Mouse (Mus musculus): ENCODE measurements at regions not wholly inside any gene's neighbourhood (a gene's known extent, or its start where the extent isn't known, plus 50 kb on each side); places are given as distances from the start of the nearest gene placed in this dataset.
"Not testable (repeated sequence)": the region's sequence is repeated elsewhere in the genome, so short reads cannot be mapped to it uniquely, and the experiment has no call there.

- DNase-seq; H3K79me2 ChIP-seq (replicated peaks; ENCODE audit: control insufficient read depth, insufficient read depth, low read length); H3K27me3 ChIP-seq (ENCODE audit: control insufficient read depth, insufficient read depth, low read length); H3K4me1 ChIP-seq (ENCODE audit: control insufficient read depth, insufficient read depth, low read length); intact Hi-C loops (cut with DNase I); H3K9ac ChIP-seq (ENCODE audit: low read depth, low read length); H3K27ac ChIP-seq; H3K36me3 ChIP-seq (ENCODE audit: control insufficient read depth, insufficient read depth, low read length); H3K4me3 ChIP-seq: not testable (repeated sequence)
- WGBS, result 51% methylated on average over 3 of the region's 3 CpGs
Observed at GRCm38 (mm10) chr8:71823655-71824622, 57.9 kb upstream of the Zfp709 start.

GRCm38 (mm10) chr8:71822749-71823148 lies 59.1 kb upstream of the Zfp709 start:
- H3K36me3 ChIP-seq (ENCODE audit: control insufficient read depth, insufficient read depth, low read length); intact Hi-C loops (cut with DNase I); DNase-seq; H3K27me3 ChIP-seq (ENCODE audit: control insufficient read depth, insufficient read depth, low read length); H3K4me3 ChIP-seq; H3K27ac ChIP-seq; H3K4me1 ChIP-seq (ENCODE audit: control insufficient read depth, insufficient read depth, low read length); H3K79me2 ChIP-seq (replicated peaks; ENCODE audit: control insufficient read depth, insufficient read depth, low read length); H3K9ac ChIP-seq (ENCODE audit: low read depth, low read length): not testable (repeated sequence)
- WGBS, result 50% methylated on average over 1 of the region's 1 CpGs

DNA sequence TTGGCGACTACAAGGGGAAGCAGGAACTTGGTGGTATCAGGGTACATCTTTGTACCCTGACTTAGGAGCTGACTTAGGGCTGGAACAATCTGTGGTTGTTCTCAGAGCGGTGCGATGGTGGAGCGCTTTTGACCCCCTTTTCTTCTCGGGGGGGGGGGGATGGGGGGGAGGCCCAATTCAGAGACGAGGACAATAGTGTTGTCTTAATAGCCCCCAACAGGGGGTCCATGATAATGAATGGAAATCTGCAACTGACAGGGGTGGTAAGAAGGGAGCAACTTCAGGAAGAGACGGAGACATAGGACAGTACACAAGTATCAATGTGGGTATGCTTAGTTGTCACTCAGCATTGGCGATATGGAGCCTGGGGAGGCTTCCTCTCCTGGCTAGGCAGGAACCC lies 61.9 kb upstream of the Zfp709 start:
- H3K36me3 ChIP-seq (ENCODE audit: control insufficient read depth, insufficient read depth, low read length); H3K27ac ChIP-seq; H3K79me2 ChIP-seq (replicated peaks; ENCODE audit: control insufficient read depth, insufficient read depth, low read length); H3K27me3 ChIP-seq (ENCODE audit: control insufficient read depth, insufficient read depth, low read length); H3K4me1 ChIP-seq (ENCODE audit: control insufficient read depth, insufficient read depth, low read length); DNase-seq; H3K4me3 ChIP-seq; H3K9ac ChIP-seq (ENCODE audit: low read depth, low read length): not testable (repeated sequence)
- WGBS, result 81% methylated on average over 8 of the region's 8 CpGs
- intact Hi-C loops (cut with DNase I), result loop anchor here (5.0 kb wide), 1 partner anchor 688 kb away; no protein-coding TSS in a partner anchor

- WGBS, result 85% methylated on average over 9 of the region's 9 CpGs
- not testable (repeated sequence) for H3K79me2 ChIP-seq (replicated peaks; ENCODE audit: control insufficient read depth, insufficient read depth, low read length); H3K4me3 ChIP-seq; H3K36me3 ChIP-seq (ENCODE audit: control insufficient read depth, insufficient read depth, low read length); DNase-seq; H3K27ac ChIP-seq; H3K4me1 ChIP-seq (ENCODE audit: control insufficient read depth, insufficient read depth, low read length); H3K9ac ChIP-seq (ENCODE audit: low read depth, low read length); H3K27me3 ChIP-seq (ENCODE audit: control insufficient read depth, insufficient read depth, low read length)
- intact Hi-C loops (cut with DNase I), result loop anchor here (5.0 kb wide), 1 partner anchor 687 kb away; no protein-coding TSS in a partner anchor
Observed at GRCm38 (mm10) chr8:71819381-71819780, 62.4 kb upstream of the Zfp709 start.

DNA sequence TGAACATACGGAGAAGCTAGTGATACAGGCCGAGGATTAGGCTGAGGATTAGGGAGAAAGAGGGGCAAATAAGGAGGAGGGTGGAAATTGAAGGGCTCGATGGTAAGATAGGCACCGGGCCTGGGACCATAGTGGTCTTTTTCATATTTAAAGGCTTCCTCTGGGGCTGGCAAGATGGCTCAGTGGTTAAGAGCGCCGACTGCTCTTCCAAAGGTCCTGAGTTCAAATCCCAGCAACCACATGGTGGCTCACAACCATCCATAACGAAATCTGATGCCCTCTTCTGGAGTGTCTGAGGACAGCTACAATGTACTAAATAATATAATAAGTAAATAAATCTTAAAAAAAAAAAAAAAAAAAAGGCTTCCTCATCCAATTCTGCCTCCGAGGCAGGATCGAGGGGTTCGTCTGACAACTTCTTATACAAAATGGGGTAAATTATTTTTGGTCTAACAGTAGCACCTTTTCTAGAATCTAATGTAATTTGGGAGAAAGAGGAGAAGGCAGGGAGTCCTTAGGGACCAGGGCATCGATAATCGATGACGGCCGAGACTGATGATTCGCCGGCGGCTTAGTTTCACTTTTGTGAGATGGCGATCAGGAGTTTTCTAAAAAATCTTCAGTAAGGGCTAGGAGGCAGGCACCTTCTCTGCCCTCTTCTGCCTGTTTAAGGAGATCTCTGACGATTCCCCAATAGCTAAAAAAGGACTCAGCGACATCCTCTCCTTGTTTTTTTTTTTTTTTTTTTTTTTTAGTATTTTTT lies 65.4 kb upstream of the Zfp709 start:
- 87% methylated on average over 20 of the region's 20 CpGs for WGBS
- not testable (repeated sequence) for H3K27ac ChIP-seq; H3K36me3 ChIP-seq (ENCODE audit: control insufficient read depth, insufficient read depth, low read length); H3K9ac ChIP-seq (ENCODE audit: low read depth, low read length); H3K27me3 ChIP-seq (ENCODE audit: control insufficient read depth, insufficient read depth, low read length); H3K4me3 ChIP-seq; DNase-seq; H3K79me2 ChIP-seq (replicated peaks; ENCODE audit: control insufficient read depth, insufficient read depth, low read length); H3K4me1 ChIP-seq (ENCODE audit: control insufficient read depth, insufficient read depth, low read length)
- intact Hi-C loops (cut with DNase I), result loop anchor here (5.0 kb wide), 1 partner anchor 684 kb away; no protein-coding TSS in a partner anchor

DNA sequence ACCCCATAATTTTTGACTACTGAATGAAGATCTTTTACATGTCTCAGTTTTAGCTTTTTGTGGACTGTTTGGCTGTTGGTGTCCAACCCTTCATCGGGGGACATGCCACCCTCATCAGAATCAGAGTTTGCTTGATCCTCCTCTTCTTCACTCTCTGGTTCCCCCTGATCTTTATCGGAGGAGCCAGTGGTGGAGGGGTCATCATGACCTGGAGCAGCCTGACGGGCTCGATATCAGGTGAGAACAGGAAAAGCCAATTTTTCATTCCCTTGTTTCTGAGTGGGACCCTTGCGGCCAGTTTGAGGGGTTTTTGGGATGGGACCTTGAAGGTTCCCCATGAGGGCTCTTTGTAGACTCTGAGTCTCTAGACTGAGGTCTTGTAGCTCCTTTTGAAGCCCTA lies 66.0 kb upstream of the Zfp709 start:
- not testable (repeated sequence) for DNase-seq; H3K36me3 ChIP-seq (ENCODE audit: control insufficient read depth, insufficient read depth, low read length); H3K9ac ChIP-seq (ENCODE audit: low read depth, low read length); H3K4me1 ChIP-seq (ENCODE audit: control insufficient read depth, insufficient read depth, low read length); H3K79me2 ChIP-seq (replicated peaks; ENCODE audit: control insufficient read depth, insufficient read depth, low read length); H3K27ac ChIP-seq; H3K27me3 ChIP-seq (ENCODE audit: control insufficient read depth, insufficient read depth, low read length); H3K4me3 ChIP-seq
- intact Hi-C loops (cut with DNase I), result loop anchor here (5.0 kb wide), 1 partner anchor 684 kb away; no protein-coding TSS in a partner anchor
- 90% methylated on average over 5 of the region's 5 CpGs for whole genome bisulfite sequencing

- not testable (repeated sequence) for H3K9ac ChIP-seq (ENCODE audit: low read depth, low read length)
- WGBS, result 82% methylated on average over 14 of the region's 14 CpGs
- intact Hi-C loops (cut with DNase I), result loop anchor here (5.0 kb wide), 1 partner anchor 683 kb away; no protein-coding TSS in a partner anchor
Observed at GRCm38 (mm10) chr8:71814740-71815514, 66.9 kb upstream of the Zfp709 start.

DNA sequence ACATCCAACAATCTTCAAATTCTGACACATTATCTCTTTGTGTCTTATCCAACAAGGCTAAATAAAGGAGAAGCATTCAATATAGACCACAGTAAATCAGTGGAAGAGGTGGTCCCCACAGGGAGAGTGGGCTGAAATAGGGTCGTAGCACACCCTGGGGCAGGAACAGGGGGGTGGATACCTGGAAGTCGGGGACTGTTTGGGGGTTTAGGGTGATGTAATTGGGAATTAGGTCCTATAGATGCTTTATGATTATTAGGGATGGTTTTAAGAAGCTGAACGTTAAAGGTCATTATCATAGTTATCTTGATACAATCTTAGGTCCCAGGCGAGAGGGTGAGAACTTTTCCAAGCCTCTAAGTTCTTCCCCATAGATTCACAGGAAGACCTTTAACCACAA lies 67.9 kb upstream of the Zfp709 start:
- H3K36me3 ChIP-seq (ENCODE audit: control insufficient read depth, insufficient read depth, low read length); H3K27me3 ChIP-seq (ENCODE audit: control insufficient read depth, insufficient read depth, low read length); H3K79me2 ChIP-seq (replicated peaks; ENCODE audit: control insufficient read depth, insufficient read depth, low read length); H3K9ac ChIP-seq (ENCODE audit: low read depth, low read length); H3K4me3 ChIP-seq; intact Hi-C loops (cut with DNase I); H3K27ac ChIP-seq; DNase-seq; H3K4me1 ChIP-seq (ENCODE audit: control insufficient read depth, insufficient read depth, low read length): not testable (repeated sequence)
- WGBS, result 70% methylated on average over 4 of the region's 4 CpGs

More at GRCm38 (mm10) chr8:71814740-71815514, 66.9 kb upstream of the Zfp709 start:
- not testable (repeated sequence) for DNase-seq; H3K79me2 ChIP-seq (replicated peaks; ENCODE audit: control insufficient read depth, insufficient read depth, low read length); H3K27me3 ChIP-seq (ENCODE audit: control insufficient read depth, insufficient read depth, low read length); H3K4me3 ChIP-seq; H3K4me1 ChIP-seq (ENCODE audit: control insufficient read depth, insufficient read depth, low read length); H3K27ac ChIP-seq; H3K36me3 ChIP-seq (ENCODE audit: control insufficient read depth, insufficient read depth, low read length)

- 85% methylated on average over 8 of the region's 8 CpGs for WGBS
- H3K4me1 ChIP-seq (ENCODE audit: control insufficient read depth, insufficient read depth, low read length); H3K4me3 ChIP-seq; H3K27ac ChIP-seq; H3K36me3 ChIP-seq (ENCODE audit: control insufficient read depth, insufficient read depth, low read length); H3K9ac ChIP-seq (ENCODE audit: low read depth, low read length); DNase-seq; intact Hi-C loops (cut with DNase I); H3K27me3 ChIP-seq (ENCODE audit: control insufficient read depth, insufficient read depth, low read length); H3K79me2 ChIP-seq (replicated peaks; ENCODE audit: control insufficient read depth, insufficient read depth, low read length): not testable (repeated sequence)
Observed at GRCm38 (mm10) chr8:71813239-71813638, 68.6 kb upstream of the Zfp709 start.
